Mouse (Mus musculus): Measurements from ENCODE around the gene Stk40. TPM values are rescaled to one million over a fixed set of nuclear protein-coding genes. Genes with fewer than 3 reads are reported as not detected.
"Not testable (repeated sequence)": the region's sequence is repeated elsewhere in the genome, so short reads cannot be mapped to it uniquely, and the experiment has no call there.

The Stk40 gene
- polyA plus RNA-seq, 1 experiment, result 33.5 TPM

- H3K4me1 ChIP-seq (ENCODE audit: control insufficient read depth, insufficient read depth, low read length), result no peaks in the 10 kb centered on the region
- TF ChIP-seq POLR2A (IDR thresholded peaks at IDR 0.05; ENCODE audit: control insufficient read depth, low read depth, low read length), result no peak
- peak; percentile 77; the same call in 1 of the 2 replicates for TF ChIP-seq CTCF (IDR thresholded peaks at IDR 0.05; ENCODE audit: control insufficient read depth, insufficient read depth, insufficient replicate concordance, low read depth, low read length)
- H3K4me3 ChIP-seq (ENCODE audit: control insufficient read depth, low read depth, low read length), result no peak overlapping the region
- no peaks in the 10 kb centered on the region for H3K27me3 ChIP-seq (ENCODE audit: control insufficient read depth, insufficient read depth, low read length)
- H3K36me3 ChIP-seq (ENCODE audit: control insufficient read depth, insufficient read depth, low read length), result no peaks in the 10 kb centered on the region; the same call in 1 of the 2 replicates
- H3K27ac ChIP-seq (ENCODE audit: control insufficient read depth, insufficient read depth, low read depth, low read length), result peak overlapping the region; percentile 26
These were observed 17.7 kb upstream of the Stk40 start for GRCm38 (mm10) chr4:126085996-126086576.

GRCm38 (mm10) chr4:126090101-126090847 lies 13.5 kb upstream of the Stk40 start:
- Histone ChIP-seq H3K36me3 (ENCODE audit: control insufficient read depth, insufficient read depth, low read length) (no peaks in the 10 kb centered on the region), H3K4me3 (ENCODE audit: control insufficient read depth, low read depth, low read length) (no peak overlapping the region), H3K27ac (ENCODE audit: control insufficient read depth, insufficient read depth, low read depth, low read length) (no peak overlapping the region), H3K27me3 (ENCODE audit: control insufficient read depth, insufficient read depth, low read length) (no peaks in the 10 kb centered on the region), H3K4me1 (ENCODE audit: control insufficient read depth, insufficient read depth, low read length) (no peaks in the 10 kb centered on the region)
- TF ChIP-seq POLR2A (IDR thresholded peaks at IDR 0.05; ENCODE audit: control insufficient read depth, low read depth, low read length) (no peak), CTCF (IDR thresholded peaks at IDR 0.05; ENCODE audit: control insufficient read depth, insufficient read depth, insufficient replicate concordance, low read depth, low read length) (no peak)

- Histone ChIP-seq H3K4me3 (ENCODE audit: control insufficient read depth, low read depth, low read length) (no peak overlapping the region), H3K27ac (ENCODE audit: control insufficient read depth, insufficient read depth, low read depth, low read length) (no peak overlapping the region)
These were observed 13.0 kb upstream of the Stk40 start for GRCm38 (mm10) chr4:126090848-126091124.

GRCm38 (mm10) chr4:126091873-126092272 lies 11.9 kb upstream of the Stk40 start:
- Histone ChIP-seq H3K4me3 (ENCODE audit: control insufficient read depth, low read depth, low read length) (no peak overlapping the region), H3K27me3 (ENCODE audit: control insufficient read depth, insufficient read depth, low read length) (no peaks in the 10 kb centered on the region), H3K27ac (ENCODE audit: control insufficient read depth, insufficient read depth, low read depth, low read length) (no peak overlapping the region), H3K4me1 (ENCODE audit: control insufficient read depth, insufficient read depth, low read length) (peaks cover 2% of the 10 kb centered on the region; the same call in 1 of the 2 replicates), H3K36me3 (ENCODE audit: control insufficient read depth, insufficient read depth, low read length) (no peaks in the 10 kb centered on the region)
- TF ChIP-seq POLR2A (IDR thresholded peaks at IDR 0.05; ENCODE audit: control insufficient read depth, low read depth, low read length) (no peak), CTCF (IDR thresholded peaks at IDR 0.05; ENCODE audit: control insufficient read depth, insufficient read depth, insufficient replicate concordance, low read depth, low read length) (no peak)

More at GRCm38 (mm10) chr4:126090848-126091124, 13.0 kb upstream of the Stk40 start:
- Histone ChIP-seq H3K4me1 (ENCODE audit: control insufficient read depth, insufficient read depth, low read length) (no peaks in the 10 kb centered on the region), H3K27me3 (ENCODE audit: control insufficient read depth, insufficient read depth, low read length) (no peaks in the 10 kb centered on the region), H3K36me3 (ENCODE audit: control insufficient read depth, insufficient read depth, low read length) (no peaks in the 10 kb centered on the region)
- no peak for TF ChIP-seq POLR2A (IDR thresholded peaks at IDR 0.05; ENCODE audit: control insufficient read depth, low read depth, low read length)
- no peak for TF ChIP-seq CTCF (IDR thresholded peaks at IDR 0.05; ENCODE audit: control insufficient read depth, insufficient read depth, insufficient replicate concordance, low read depth, low read length)

- not testable (repeated sequence) for H3K36me3 ChIP-seq (ENCODE audit: control insufficient read depth, insufficient read depth, low read length); H3K4me3 ChIP-seq (ENCODE audit: control insufficient read depth, low read depth, low read length); H3K27me3 ChIP-seq (ENCODE audit: control insufficient read depth, insufficient read depth, low read length); H3K4me1 ChIP-seq (ENCODE audit: control insufficient read depth, insufficient read depth, low read length); H3K27ac ChIP-seq (ENCODE audit: control insufficient read depth, insufficient read depth, low read depth, low read length)
These were observed 7.9 kb upstream of the Stk40 start for GRCm38 (mm10) chr4:126095622-126096430.

GRCm38 (mm10) chr4:126096464-126097111 lies 7.2 kb upstream of the Stk40 start, which contains the start of gene Lsm10:
Gene Lsm10 (plus strand): TSS chr4:126096623.
- Histone ChIP-seq H3K27ac (ENCODE audit: control insufficient read depth, insufficient read depth, low read depth, low read length) (peak within 1 kb of the TSS; percentile 77), H3K4me1 (ENCODE audit: control insufficient read depth, insufficient read depth, low read length) (peaks cover 3% of the 10 kb centered on the region; the same call in 1 of the 2 replicates), H3K27me3 (ENCODE audit: control insufficient read depth, insufficient read depth, low read length) (no peaks in the 10 kb centered on the region), H3K4me3 (ENCODE audit: control insufficient read depth, low read depth, low read length) (peak within 1 kb of the TSS; percentile 87), H3K36me3 (ENCODE audit: control insufficient read depth, insufficient read depth, low read length) (no peaks in the 10 kb centered on the region)
- TF ChIP-seq CTCF (IDR thresholded peaks at IDR 0.05; ENCODE audit: control insufficient read depth, insufficient read depth, insufficient replicate concordance, low read depth, low read length), result no peak
- peak; percentile 86 for TF ChIP-seq POLR2A (IDR thresholded peaks at IDR 0.05; ENCODE audit: control insufficient read depth, low read depth, low read length)
